In the genomic region with DNA sequence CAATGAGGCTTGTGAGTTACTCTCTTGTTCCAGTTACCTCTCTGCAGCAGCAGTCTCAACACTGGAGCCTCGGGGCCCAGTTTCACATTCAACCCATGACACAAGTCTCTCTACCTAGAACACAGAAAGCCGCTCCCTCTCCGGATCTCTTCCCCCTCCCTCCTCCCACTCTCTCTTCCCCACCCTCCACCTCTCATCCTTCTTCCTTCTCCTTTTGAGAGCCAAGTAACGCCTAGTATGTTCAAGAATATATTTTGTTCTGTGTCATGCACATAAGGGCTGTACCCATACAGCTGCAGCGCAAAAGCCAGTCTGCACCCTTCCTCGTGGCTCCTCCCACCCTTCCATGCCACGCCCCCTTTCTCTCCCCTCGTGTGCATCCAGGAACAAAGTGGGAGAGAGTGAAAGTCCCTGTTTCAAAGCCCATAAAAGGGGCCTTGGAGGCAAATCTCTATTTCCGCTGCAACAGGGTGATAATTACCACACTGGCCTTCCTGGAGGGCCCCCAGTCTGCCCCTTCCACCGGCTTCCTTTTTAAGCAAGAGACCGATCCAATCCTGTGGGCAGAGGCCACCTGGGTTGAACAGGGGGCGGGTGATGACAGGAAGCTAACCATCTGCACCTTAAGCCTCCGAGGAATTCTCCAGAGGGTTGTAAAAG, we compare ENCODE assay signal across 8 mouse cellular contexts.
DNase-seq lines count a peak whose midpoint lies in the region; ATAC-seq and TF ChIP-seq lines count a peak whose summit lies in the region.

No protein-coding gene starts in this region.

- ATAC-seq in CD4-positive, CD25-positive, alpha-beta regulatory T cell, adult 4 months: peak; percentile 49
- ATAC-seq in forebrain, embryonic 12.5 days (ENCODE audit: low FRiP score): peak; percentile 45; the same call in 1 of the 2 replicates
- peak; percentile 77 for ATAC-seq in intestine, postnatal 0 days

- 26% methylated on average over 13 of the region's 13 CpGs for WGBS in forebrain, embryonic 12.5 days
- WGBS in intestine, postnatal 0 days: 17% methylated on average over 13 of the region's 13 CpGs
- WGBS in olfactory bulb, adult 2 months: 27% methylated on average over 13 of the region's 13 CpGs

- no peak for TF ChIP-seq CTCF in gastrocnemius, adult 2 months (IDR thresholded peaks at IDR 0.05)
- TF ChIP-seq CTCF in intestine, postnatal 0 days (IDR thresholded peaks at IDR 0.05; ENCODE audit: low read depth): no peak
- no peak for TF ChIP-seq CTCF in olfactory bulb, adult 2 months (IDR thresholded peaks at IDR 0.05; ENCODE audit: insufficient read depth, low read depth, low read length)

- H3K9ac ChIP-seq in forebrain, embryonic 12.5 days: no peak overlapping the region
- H3K9ac ChIP-seq in intestine, postnatal 0 days (ENCODE audit: low read depth, low read length): no peak overlapping the region

- H3K4me2 ChIP-seq in forebrain, embryonic 12.5 days: 0 out of 2 replicates have a peak overlapping the region, but pooled peaks have one; percentile 2
- H3K4me2 ChIP-seq in intestine, postnatal 0 days (replicated peaks; ENCODE audit: low read depth): peak overlapping the region; percentile 24; the same call in 1 of the 2 replicates

- H3K27me3 ChIP-seq in forebrain, embryonic 12.5 days: peaks cover 25% of the 10 kb centered on the region; the same call in 1 of the 2 replicates
- H3K27me3 ChIP-seq in intestine, postnatal 0 days (replicated peaks; ENCODE audit: control insufficient read depth, insufficient read depth, low read length): no peaks in the 10 kb centered on the region

- no peak overlapping the region for H3K27ac ChIP-seq in gastrocnemius, adult 2 months
- peak overlapping the region; percentile 68 for H3K27ac ChIP-seq in forebrain, embryonic 12.5 days
- H3K27ac ChIP-seq in intestine, postnatal 0 days (ENCODE audit: low read depth, low read length): no peak overlapping the region
- H3K27ac ChIP-seq in olfactory bulb, adult 2 months (ENCODE audit: insufficient read depth, low read depth, low read length): 0 out of 2 replicates have a peak overlapping the region, but pooled peaks have one; percentile 6

- no peak for TF ChIP-seq POLR2A in olfactory bulb, adult 2 months (IDR thresholded peaks at IDR 0.05; ENCODE audit: insufficient read depth, low read depth, low read length)

- H3K4me1 ChIP-seq in forebrain, embryonic 12.5 days: peaks cover 24% of the 10 kb centered on the region
- no peaks in the 10 kb centered on the region for H3K4me1 ChIP-seq in intestine, postnatal 0 days (replicated peaks; ENCODE audit: control insufficient read depth, insufficient read depth, low read length)
- H3K4me1 ChIP-seq in olfactory bulb, adult 2 months (ENCODE audit: control insufficient read depth, insufficient read depth, low read length): peaks cover 26% of the 10 kb centered on the region

- no peak for DNase-seq in gastrocnemius, adult 2 months
- no peak for DNase-seq in gastrocnemius, adult 18-20 months (ENCODE audit: low spot score)
- no peak for DNase-seq in urinary bladder, postnatal 14 days (ENCODE audit: low spot score)
- no peak for DNase-seq in ovary, adult 18-20 months (ENCODE audit: low spot score)

- intact Hi-C loops in gastrocnemius, adult 2 months (cut with DNase I): no loop called here

- no peaks in the 10 kb centered on the region for H3K36me3 ChIP-seq in forebrain, embryonic 12.5 days (replicated peaks)
- H3K36me3 ChIP-seq in intestine, postnatal 0 days (ENCODE audit: control insufficient read depth, insufficient read depth): peaks cover 31% of the 10 kb centered on the region; the same call in 1 of the 2 replicates

- peak overlapping the region; percentile 52 for H3K4me3 ChIP-seq in gastrocnemius, adult 2 months
- H3K4me3 ChIP-seq in forebrain, embryonic 12.5 days (replicated peaks): no peak overlapping the region
- no peak overlapping the region for H3K4me3 ChIP-seq in intestine, postnatal 0 days (ENCODE audit: low read depth, low read length)
- no peak overlapping the region for H3K4me3 ChIP-seq in olfactory bulb, adult 2 months (ENCODE audit: insufficient read depth, low read depth, low read length)

- H3K9me3 ChIP-seq in forebrain, embryonic 12.5 days: no peaks in the 10 kb centered on the region
- no peaks in the 10 kb centered on the region for H3K9me3 ChIP-seq in intestine, postnatal 0 days (ENCODE audit: control insufficient read depth)

Comparison
In these comparisons a context has a peak if more than half of its experiments do, and no peak if none do; other contexts are left out.
1. H3K27ac ChIP-seq: peak in forebrain, embryonic 12.5 days (single experiment) and olfactory bulb, adult 2 months (single experiment); none in gastrocnemius, adult 2 months (single experiment) and intestine, postnatal 0 days (single experiment).
2. Peak in every context shown above with its lines, with median percentiles within 50 percentile points of each other: ATAC-seq.